Mouse (Mus musculus) layer of hippocampus, postnatal 25 days (tissue): Measurements from ENCODE around the gene Ing5. TPM values are rescaled to one million over a fixed set of nuclear protein-coding genes. Genes with fewer than 3 reads are reported as not detected.
"Not testable (repeated sequence)": the region's sequence is repeated elsewhere in the genome, so short reads cannot be mapped to it uniquely, and the experiment has no call there.

Experiments
- DNase-seq, 2 experiments: peaks; one replicate each; pipeline ENCODE4 v3.0.0; 2022; ENCODE audit warnings: mixed read lengths in 2 of 2, low spot score in 1 of 2; ENCODE audit errors: extremely low spot score in 1 of 2
- total RNA-seq, 2 experiments: library from RNA; stranded (reverse); gene quantifications; 2 replicates each; pipeline ENCODE4 v1.2.3; 2021

The Ing5 gene
- total RNA-seq, 2 experiments from 2014 or later = 9.6 to 13.2 TPM

DNA sequence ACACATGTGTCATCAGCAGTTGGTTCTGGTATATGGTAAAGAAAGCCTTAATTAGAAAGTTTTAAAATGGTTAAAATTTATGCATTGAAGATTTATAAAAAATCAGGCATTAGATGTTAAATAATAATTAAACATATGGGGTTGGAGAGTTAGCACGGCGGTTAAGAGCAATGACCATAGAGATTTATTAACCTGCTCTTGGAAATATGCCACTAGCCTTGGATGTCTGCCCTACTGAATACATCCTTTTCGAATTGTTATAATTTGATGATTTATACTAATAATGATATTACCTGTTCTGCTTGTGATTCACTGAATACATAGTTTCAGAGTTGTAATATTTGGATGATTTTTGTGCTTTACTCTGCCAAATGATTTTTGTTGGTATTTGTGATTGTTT is 54.2 kb downstream of the Ing5 start:
- DNase-seq = no peak

- DNase-seq = no peak
Measured at GRCm38 (mm10) chr1:93859619-93860018, 55.9 kb downstream of the Ing5 start.

- DNase-seq = not testable (repeated sequence)
Measured at GRCm38 (mm10) chr1:93861048-93861447, 57.3 kb downstream of the Ing5 start, which contains the start of gene Gal3st2. Gene Gal3st2, plus strand, starts transcription at chr1:93861306.

Other genes with a start within 250 kb of the Ing5 start
- 100 to 1,000 TPM; 413 to 416 TPM for gene Stk25, start 145.3 kb upstream of the Ing5 start, total RNA-seq
- gene Bok, start 118.3 kb upstream of the Ing5 start, total RNA-seq = 10 to 100 TPM; 75.6 to 78.0 TPM
- gene Atg4b, start 52.5 kb upstream of the Ing5 start, total RNA-seq = 10 to 100 TPM; 83.3 to 84.7 TPM
- 10 to 100 TPM; 31.8 to 34.5 TPM for gene Thap4, start 49.1 kb upstream of the Ing5 start, total RNA-seq
- gene Dtymk, start 2.0 kb upstream of the Ing5 start, total RNA-seq = 10 to 100 TPM; 56.9 TPM
- 10 to 100 TPM; 13.9 to 14.9 TPM for gene D2hgdh, start 20.9 kb downstream of the Ing5 start, total RNA-seq
- gene Gal3st2, start 57.3 kb downstream of the Ing5 start, total RNA-seq = not detected
- under 1 TPM; 0.38 to 0.47 TPM for gene Gal3st2b, start 114.3 kb downstream of the Ing5 start, total RNA-seq
- under 1 TPM; 0.05 TPM for gene Gal3st2c, start 186.5 kb downstream of the Ing5 start, total RNA-seq
- 10 to 100 TPM; 15.3 to 17.6 TPM for gene Neu4, start 216.5 kb downstream of the Ing5 start, total RNA-seq
- gene Pdcd1, start 248.6 kb downstream of the Ing5 start, total RNA-seq = under 1 TPM; 0.17 to 0.31 TPM